Mouse (Mus musculus): ENCODE results near the gene Rab3c. TPM values are rescaled to one million over a fixed set of nuclear protein-coding genes. Genes with fewer than 3 reads are reported as not detected.

Gene Rab3c
- total and polyA plus RNA-seq, 3 experiments, result not detected

DNA sequence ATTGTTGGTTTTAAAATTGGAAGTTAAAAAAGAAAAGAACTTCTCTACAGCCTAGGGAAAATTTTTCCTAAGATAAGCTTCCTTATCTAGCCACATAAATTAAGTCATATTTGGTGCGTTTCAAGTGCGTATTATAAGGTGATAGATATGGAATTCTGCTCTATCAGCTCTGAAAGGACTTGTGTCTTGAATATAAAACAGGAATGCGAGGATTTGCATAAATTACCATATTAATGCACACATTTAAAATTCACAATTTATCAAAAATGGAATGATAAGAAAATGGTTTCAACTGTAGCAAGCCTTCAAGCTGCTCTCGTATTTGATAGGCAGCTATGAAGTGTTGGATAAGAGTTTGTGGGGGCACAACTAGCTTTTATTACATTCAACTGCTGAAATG, 111.6 kb downstream of the Rab3c start:
- no peak overlapping the region for H3K4me2 ChIP-seq (ENCODE audit: insufficient read depth, low read depth, poor library complexity, severe bottlenecking)
- H3K9ac ChIP-seq (ENCODE audit: insufficient read depth, low read depth), result no peak overlapping the region
- H3K9me3 ChIP-seq (replicated peaks; ENCODE audit: low read length), result peaks cover 15% of the 10 kb centered on the region
- dilution Hi-C loops (cut with MboI; ENCODE audit: extremely low pct_ligation_motif_present, extremely low pct_unique_long_range_greater_than_20kb, low sequenced_read_pairs) (no loop called here), in situ Hi-C loops (cut with MboI; ENCODE audit: low pct_ligation_motif_present, low pct_unique_long_range_greater_than_20kb, low sequenced_read_pairs) (no loop called here)
- no peak overlapping the region for H3K4me3 ChIP-seq (replicated peaks in 1 of 3; ENCODE audit: low read depth in 2 of 3, low read length in 2 of 3, poor library complexity in 1 of 3)
- no peaks in the 10 kb centered on the region for H3K79me2 ChIP-seq (replicated peaks; ENCODE audit: control insufficient read depth, extremely low read depth, insufficient read depth, poor library complexity, severe bottlenecking)
- no peak overlapping the region for H3K27ac ChIP-seq (ENCODE audit: insufficient read depth, low read depth)
- no peaks in the 10 kb centered on the region for H3K4me1 ChIP-seq (ENCODE audit: control insufficient read depth in 1 of 2, insufficient read depth in 2 of 2)
- H3K36me3 ChIP-seq (replicated peaks in 1 of 2; ENCODE audit: control insufficient read depth in 1 of 2, insufficient read depth in 1 of 2, low read length in 1 of 2), result no peaks in the 10 kb centered on the region
- no peak for DNase-seq (ENCODE audit: extremely low read depth)
- TF ChIP-seq ZNF384 (IDR thresholded peaks at IDR 0.05; ENCODE audit: low read depth, low read length) (no peak), TBP (conservative IDR thresholded peaks at IDR 0.05; ENCODE audit: low read depth, low read length) (no peak), ZMIZ1 (IDR thresholded peaks at IDR 0.05; ENCODE audit: low read depth, low read length) (no peak), TCF12 (IDR thresholded peaks at IDR 0.05; ENCODE audit: low read depth, low read length) (no peak), EP300 (IDR thresholded peaks at IDR 0.05; ENCODE audit: low read length) (no peak), RCOR1 (conservative IDR thresholded peaks at IDR 0.05; ENCODE audit: low read depth, low read length) (no peak), MXI1 (IDR thresholded peaks at IDR 0.05; ENCODE audit: low read depth, low read length) (no peak), ZKSCAN1 (IDR thresholded peaks at IDR 0.05; ENCODE audit: borderline replicate concordance, low read depth, low read length) (no peak), BHLHE40 (IDR thresholded peaks at IDR 0.05; ENCODE audit: low read depth, low read length) (no peak), SIN3A (IDR thresholded peaks at IDR 0.05; ENCODE audit: low read length) (no peak), SMC3 (IDR thresholded peaks at IDR 0.05; ENCODE audit: low read depth, low read length) (no peak), CHD2 (IDR thresholded peaks at IDR 0.05; ENCODE audit: low read length) (no peak), JUN (IDR thresholded peaks at IDR 0.05; ENCODE audit: insufficient read depth, low read depth, low read length) (no peak)
- no peaks in the 10 kb centered on the region for H3K27me3 ChIP-seq (replicated peaks)

DNA sequence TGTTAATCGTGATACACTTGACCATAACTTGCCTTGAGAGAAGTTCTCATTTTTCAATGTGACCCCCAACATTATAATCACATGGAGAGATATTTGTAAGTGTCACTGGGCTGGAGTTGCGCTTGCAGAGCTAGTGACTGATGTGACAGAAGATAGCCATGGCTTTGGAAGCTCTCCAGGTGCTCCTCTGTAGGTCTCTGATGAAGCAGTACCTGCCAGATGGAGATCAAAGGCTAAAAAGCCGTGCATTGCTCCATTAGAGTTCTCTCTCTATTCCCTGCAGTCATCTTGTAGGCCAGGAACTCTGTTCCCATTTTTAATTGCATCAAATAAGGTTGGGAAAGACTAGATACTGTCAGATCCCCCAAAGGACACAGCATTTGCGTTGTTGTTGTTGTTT, 112.2 kb downstream of the Rab3c start:
- TF ChIP-seq ELF1 (IDR thresholded peaks at IDR 0.05; ENCODE audit: low read depth, low read length) (no peak), POLR2A (IDR thresholded peaks at IDR 0.05; ENCODE audit: low read depth, low read length) (no peak), HCFC1 (IDR thresholded peaks at IDR 0.05; ENCODE audit: low read depth, low read length) (no peak), GABPA (IDR thresholded peaks at IDR 0.05; ENCODE audit: insufficient replicate concordance, low read depth, low read length) (no peak), MAFK (IDR thresholded peaks at IDR 0.05; ENCODE audit: insufficient replicate concordance, low read length) (no peak), CHD2 (IDR thresholded peaks at IDR 0.05; ENCODE audit: low read length) (no peak), EP300 (IDR thresholded peaks at IDR 0.05; ENCODE audit: low read length) (no peak)
- H3K36me3 ChIP-seq (replicated peaks in 1 of 2; ENCODE audit: control insufficient read depth in 1 of 2, insufficient read depth in 1 of 2, low read length in 1 of 2), result no peaks in the 10 kb centered on the region

More for the DNA sequence above, 112.2 kb downstream of the Rab3c start:
- DNase-seq (ENCODE audit: extremely low read depth), result no peak
- H3K9ac ChIP-seq (ENCODE audit: insufficient read depth, low read depth), result no peak overlapping the region
- dilution Hi-C loops (cut with MboI; ENCODE audit: extremely low pct_ligation_motif_present, extremely low pct_unique_long_range_greater_than_20kb, low sequenced_read_pairs) (no loop called here), in situ Hi-C loops (cut with MboI; ENCODE audit: low pct_ligation_motif_present, low pct_unique_long_range_greater_than_20kb, low sequenced_read_pairs) (no loop called here)
- H3K27me3 ChIP-seq (replicated peaks), result no peaks in the 10 kb centered on the region
- peaks cover 15% of the 10 kb centered on the region for H3K9me3 ChIP-seq (replicated peaks; ENCODE audit: low read length)
- H3K4me2 ChIP-seq (ENCODE audit: insufficient read depth, low read depth, poor library complexity, severe bottlenecking), result no peak overlapping the region
- H3K27ac ChIP-seq (ENCODE audit: insufficient read depth, low read depth), result no peak overlapping the region
- no peaks in the 10 kb centered on the region for H3K4me1 ChIP-seq (ENCODE audit: control insufficient read depth in 1 of 2, insufficient read depth in 2 of 2)
- H3K79me2 ChIP-seq (replicated peaks; ENCODE audit: control insufficient read depth, extremely low read depth, insufficient read depth, poor library complexity, severe bottlenecking), result no peaks in the 10 kb centered on the region
- H3K4me3 ChIP-seq (replicated peaks in 1 of 3; ENCODE audit: low read depth in 2 of 3, low read length in 2 of 3, poor library complexity in 1 of 3), result no peak overlapping the region
